ENCODE assay signal across 9 mouse cellular contexts in the genomic region with DNA sequence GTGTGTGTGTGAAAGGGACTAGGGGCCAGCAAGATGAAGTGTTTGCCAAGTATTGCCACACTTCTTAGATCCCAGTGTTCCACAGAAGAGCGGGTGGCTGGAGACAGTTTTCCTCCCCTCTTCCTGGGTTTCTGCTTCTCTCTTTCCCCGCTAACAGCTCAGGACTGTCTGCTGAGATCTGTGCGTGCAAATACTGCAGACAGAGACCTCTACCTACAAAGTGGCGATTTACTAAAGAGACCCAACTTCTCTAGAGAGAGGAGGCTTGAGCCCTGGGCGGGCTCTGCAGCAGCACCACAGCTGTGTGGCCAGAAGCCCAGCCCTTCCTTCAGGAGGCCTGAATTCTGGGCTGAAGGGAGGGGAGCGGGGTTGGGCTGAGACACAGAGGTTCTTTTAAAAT. TPM values are rescaled to one million over a fixed set of nuclear protein-coding genes. Genes with fewer than 3 reads are reported as not detected.
DNase-seq lines count a peak whose midpoint lies in the region; ATAC-seq and TF ChIP-seq lines count a peak whose summit lies in the region.
"Had no signal": no experiment of that assay in that cellular context is flagged by ENCODE, and none has a peak within 500 bp of the region (broad histone marks: within the 10 kb centered on the region; RNA-seq: fewer than 3 reads in every experiment).

No protein-coding gene starts in this region.

- peaks cover 5% of the 10 kb centered on the region for H3K79me2 ChIP-seq in heart, adult 2 months (replicated peaks; ENCODE audit: control insufficient read depth, insufficient read depth, low read length)

- DNase-seq in heart, adult 2 months, result peak; percentile 62 to 63
- DNase-seq in heart, adult 8-10 months (ENCODE audit: low spot score), result no peak
- peak; percentile 78 for DNase-seq in lung, postnatal 0 days (ENCODE audit: low spot score)
- no peak for DNase-seq in lung, postnatal 4 days
- no peak for DNase-seq in thymus, postnatal 25 days
- no peak for DNase-seq in thymus, postnatal 14 days

- H3K4me3 ChIP-seq in heart, adult 2 months, result no peak overlapping the region; the same call in 1 of the 2 replicates
- H3K4me3 ChIP-seq in lung, postnatal 0 days (ENCODE audit: low read depth, low read length), result no peak overlapping the region
- H3K4me3 ChIP-seq in heart, embryonic 12.5 days, result peak overlapping the region; percentile 97; the same call in 1 of the 2 replicates
- no peak overlapping the region for H3K4me3 ChIP-seq in neural tube, embryonic 15.5 days (replicated peaks)

- no peak for TF ChIP-seq POLR2A in heart, adult 2 months (IDR thresholded peaks at IDR 0.05; ENCODE audit: insufficient read depth, low read depth, low read length)

- peak overlapping the region; percentile 81 for H3K4me2 ChIP-seq in lung, postnatal 0 days (replicated peaks; ENCODE audit: low read depth, low read length)
- H3K4me2 ChIP-seq in heart, embryonic 12.5 days, result peak overlapping the region; percentile 93
- H3K4me2 ChIP-seq in neural tube, embryonic 15.5 days, result peak overlapping the region; percentile 99; the same call in 1 of the 2 replicates

- H3K9ac ChIP-seq in heart, adult 2 months (ENCODE audit: low read depth, low read length), result no peak overlapping the region; the same call in 1 of the 2 replicates
- 0 out of 2 replicates have a peak overlapping the region, but pooled peaks have one; percentile 23 for H3K9ac ChIP-seq in lung, postnatal 0 days (replicated peaks; ENCODE audit: low read depth)
- H3K9ac ChIP-seq in heart, embryonic 12.5 days, result peak overlapping the region; percentile 7; the same call in 1 of the 2 replicates
- no peak overlapping the region for H3K9ac ChIP-seq in neural tube, embryonic 15.5 days (replicated peaks)

- peak overlapping the region; percentile 74 for H3K27ac ChIP-seq in heart, adult 2 months
- 0 out of 2 replicates have a peak overlapping the region, but pooled peaks have one; percentile 47 for H3K27ac ChIP-seq in lung, postnatal 0 days (ENCODE audit: low read length)
- 0 out of 2 replicates have a peak overlapping the region, but pooled peaks have one; percentile 5 for H3K27ac ChIP-seq in heart, embryonic 12.5 days (ENCODE audit: poor library complexity, severe bottlenecking)
- H3K27ac ChIP-seq in neural tube, embryonic 15.5 days (replicated peaks), result no peak overlapping the region

- 42% methylated on average over 6 of the region's 6 CpGs for WGBS in heart, adult 2 months
- 24% methylated on average over 6 of the region's 6 CpGs for WGBS in lung, postnatal 0 days
- 44% methylated on average over 6 of the region's 6 CpGs for WGBS in heart, embryonic 12.5 days
- 62% methylated on average over 6 of the region's 6 CpGs for WGBS in neural tube, embryonic 15.5 days

- intact Hi-C loops in heart, adult 2 months (cut with DNase I), result no loop called here

- no peaks in the 10 kb centered on the region for H3K36me3 ChIP-seq in heart, adult 2 months (ENCODE audit: control insufficient read depth, insufficient read depth, low read length)
- no peaks in the 10 kb centered on the region for H3K36me3 ChIP-seq in lung, postnatal 0 days (ENCODE audit: insufficient read depth, low read length)
- H3K36me3 ChIP-seq in heart, embryonic 12.5 days, result peaks cover 7% of the 10 kb centered on the region
- no peaks in the 10 kb centered on the region for H3K36me3 ChIP-seq in neural tube, embryonic 15.5 days

- ATAC-seq in lung, postnatal 0 days, result no peak
- ATAC-seq in heart, embryonic 12.5 days (ENCODE audit: insufficient number of reproducible peaks, low FRiP score), result no peak
- ATAC-seq in neural tube, embryonic 15.5 days (ENCODE audit: low FRiP score), result no peak
- ATAC-seq: inflammation-experienced regulatory T-cells, adult 6 months had no signal

- H3K9me3 ChIP-seq in lung, postnatal 0 days (ENCODE audit: low read length), result no peaks in the 10 kb centered on the region
- no peaks in the 10 kb centered on the region for H3K9me3 ChIP-seq in heart, embryonic 12.5 days (replicated peaks)
- H3K9me3 ChIP-seq in neural tube, embryonic 15.5 days (replicated peaks), result no peaks in the 10 kb centered on the region

- H3K4me1 ChIP-seq in heart, adult 2 months (ENCODE audit: control insufficient read depth, insufficient read depth, low read length), result peaks cover 10% of the 10 kb centered on the region
- H3K4me1 ChIP-seq in lung, postnatal 0 days (ENCODE audit: insufficient read depth, low read depth, low read length), result peaks cover 14% of the 10 kb centered on the region
- peaks cover 43% of the 10 kb centered on the region for H3K4me1 ChIP-seq in heart, embryonic 12.5 days (replicated peaks)
- H3K4me1 ChIP-seq in neural tube, embryonic 15.5 days, result peaks cover 21% of the 10 kb centered on the region

- TF ChIP-seq CTCF in heart, adult 2 months (IDR thresholded peaks at IDR 0.05), result no peak
- TF ChIP-seq CTCF in lung, postnatal 0 days (IDR thresholded peaks at IDR 0.05), result no peak

- H3K27me3 ChIP-seq in heart, adult 2 months (ENCODE audit: control insufficient read depth, insufficient read depth, low read length), result no peaks in the 10 kb centered on the region
- no peaks in the 10 kb centered on the region for H3K27me3 ChIP-seq in lung, postnatal 0 days (replicated peaks; ENCODE audit: insufficient read depth, low read length)
- no peaks in the 10 kb centered on the region for H3K27me3 ChIP-seq in heart, embryonic 12.5 days (replicated peaks)
- H3K27me3 ChIP-seq in neural tube, embryonic 15.5 days (replicated peaks), result 0 out of 2 replicates have a peak, but pooled peaks cover 11% of the 10 kb centered on the region

- TF ChIP-seq EP300 in heart, adult 2 months (IDR thresholded peaks at IDR 0.05; ENCODE audit: insufficient read depth, low read depth, low read length), result no peak
- no peak for TF ChIP-seq EP300 in lung, postnatal 0 days (IDR thresholded peaks at IDR 0.05)

RNA-seq across cellular contexts. Expression of a gene that starts 34.5 kb away (rescaled TPM):
- 10 to 100 TPM; 50.1 to 50.5 TPM for total RNA-seq in heart, adult 2 months (2021)
- polyA plus RNA-seq in heart, adult 2 months (2012; rRNA removed), result 99.2 and 128 TPM in 2 replicates
- 10 to 100 TPM; 36.0 to 45.8 (median 40.9) TPM for total RNA-seq in heart, adult 8-10 months (2022)
- 449 and 545 TPM in 2 replicates for polyA plus RNA-seq in lung, postnatal 0 days (2015; fragmentation: Nextera tagmentation; extraction: Ambion mirVana)
- polyA plus RNA-seq in heart, embryonic 12.5 days (2016; fragmentation: Nextera tagmentation; extraction: Ambion mirVana), result 266 and 270 TPM in 2 replicates
- 18.8 and 48.9 TPM in 2 replicates for polyA plus RNA-seq in neural tube, embryonic 15.5 days (2015; fragmentation: Nextera tagmentation; extraction: Ambion mirVana)

Comparison
In these comparisons a context has a peak if more than half of its experiments do, and no peak if none do; other contexts are left out.
1. DNase-seq: peak in heart, adult 2 months (2 of 2) and lung, postnatal 0 days (single experiment); none in heart, adult 8-10 months (single experiment), lung, postnatal 4 days (0 of 2), thymus, postnatal 25 days (single experiment) and thymus, postnatal 14 days (single experiment).
2. H3K9ac ChIP-seq: peak in lung, postnatal 0 days (single experiment) and heart, embryonic 12.5 days (single experiment); none in heart, adult 2 months (single experiment) and neural tube, embryonic 15.5 days (single experiment).
3. Peak in every context shown above with its lines, with median percentiles within 50 percentile points of each other: H3K4me2 ChIP-seq.